Mouse (Mus musculus) heart, adult 9 months (tissue): ENCODE measurements around the gene Magoh.

Source experiments
- DNase-seq, 2 experiments: peaks; one replicate each; pipeline ENCODE4 v3.0.0; 2022; ENCODE audit warnings: low spot score in 2 of 2

Gene Magoh

DNA sequence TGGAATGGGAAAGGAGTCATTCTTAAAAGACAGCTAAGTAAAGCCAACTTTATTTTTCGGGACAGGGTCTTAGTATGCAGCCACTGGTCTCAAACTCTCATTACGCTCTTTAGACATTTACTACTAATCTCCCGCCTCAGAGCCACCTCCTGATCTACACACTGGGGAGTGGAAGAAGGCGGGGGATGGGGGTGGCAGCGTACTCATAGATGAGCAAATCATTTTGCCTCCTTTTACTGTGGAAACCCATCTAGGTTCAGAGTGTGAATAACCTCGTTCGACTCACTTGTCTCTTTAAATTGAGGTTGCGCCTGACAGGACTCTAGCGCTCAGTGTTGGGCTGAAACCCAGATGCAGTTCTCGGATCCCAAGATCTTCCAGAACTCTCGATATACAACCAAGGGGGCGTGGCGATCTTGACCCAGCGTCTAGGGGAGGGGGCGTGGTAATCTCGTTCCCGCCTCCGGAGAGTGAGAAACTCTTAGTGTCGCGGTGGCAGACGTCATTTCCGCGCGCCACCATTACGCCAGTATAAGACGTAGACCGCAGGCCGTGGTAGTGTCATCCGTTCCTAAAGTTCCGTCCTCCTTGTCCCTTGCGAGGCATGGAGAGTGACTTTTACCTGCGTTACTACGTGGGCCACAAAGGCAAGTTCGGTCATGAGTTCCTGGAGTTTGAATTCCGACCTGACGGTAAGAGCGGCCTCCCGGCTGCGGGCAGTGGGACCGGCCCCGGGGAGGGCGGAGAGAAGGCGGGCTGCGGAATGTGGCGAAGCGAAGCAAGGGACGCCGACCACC lies at the start of gene Magoh:
Gene Magoh (plus strand): TSS at position 502 of the 797 bp plus-strand sequence.
- peak; percentile 94 to 96 for DNase-seq

DNA sequence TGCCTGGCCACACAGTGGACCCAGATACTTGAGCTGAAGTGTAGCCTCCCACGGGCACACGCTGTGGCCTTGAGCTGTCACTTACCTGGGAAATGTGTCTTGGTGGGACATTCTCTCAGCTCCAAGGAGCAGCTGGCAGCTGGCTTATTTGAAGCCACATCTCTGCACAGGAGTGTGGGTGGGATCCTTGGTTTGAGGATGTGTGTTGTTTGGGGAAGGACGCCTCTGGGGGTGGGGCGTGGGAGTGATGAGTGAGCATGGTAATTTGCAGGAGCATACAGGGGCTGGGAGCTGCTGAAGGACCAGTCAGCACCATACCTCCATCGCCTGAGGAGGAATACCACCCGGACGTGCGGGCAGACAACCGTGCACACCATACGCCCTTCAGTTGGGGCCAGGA lies 49.4 kb upstream of the Magoh start:
- no peak for DNase-seq

DNA sequence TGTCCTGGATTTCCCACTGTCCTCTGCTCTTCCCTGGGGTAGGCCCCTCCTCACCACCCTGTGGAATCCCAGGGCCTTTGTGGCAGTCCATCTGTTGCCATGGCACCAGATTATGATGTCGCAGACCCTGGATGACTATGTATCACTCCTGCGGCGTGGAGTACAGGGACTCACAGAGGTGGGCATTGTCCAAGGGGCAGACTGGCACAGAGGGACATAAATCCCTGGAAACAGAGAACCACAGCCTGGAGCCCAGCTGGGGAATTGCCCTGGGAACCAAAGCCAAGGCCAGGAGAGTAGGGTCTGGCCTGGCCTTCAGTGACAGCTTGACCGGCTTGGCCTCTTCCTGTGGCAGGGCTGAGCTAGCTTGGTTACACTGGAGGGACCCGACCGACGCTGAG lies 48.7 kb upstream of the Magoh start:
- no peak for DNase-seq

DNA sequence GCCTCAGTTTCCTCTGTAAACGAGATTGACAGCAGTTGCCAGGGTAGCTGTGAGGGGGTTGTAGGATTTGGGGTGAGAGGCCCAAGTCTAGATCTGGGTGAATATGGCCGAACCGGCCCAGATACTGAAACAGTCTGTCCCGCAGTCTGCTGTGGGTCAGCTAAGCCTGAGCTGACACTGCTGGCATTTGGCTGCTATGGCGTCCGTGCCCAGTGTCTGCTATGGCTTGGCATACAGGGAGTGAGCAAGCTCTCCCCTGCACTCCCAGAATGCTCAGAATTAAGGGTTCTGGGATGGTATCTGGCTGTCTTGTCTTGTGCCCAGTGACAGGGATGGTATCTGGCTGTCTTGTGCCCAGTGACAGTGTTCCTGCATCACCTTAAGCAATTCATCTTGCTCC lies 47.9 kb upstream of the Magoh start:
- no peak for DNase-seq

DNA sequence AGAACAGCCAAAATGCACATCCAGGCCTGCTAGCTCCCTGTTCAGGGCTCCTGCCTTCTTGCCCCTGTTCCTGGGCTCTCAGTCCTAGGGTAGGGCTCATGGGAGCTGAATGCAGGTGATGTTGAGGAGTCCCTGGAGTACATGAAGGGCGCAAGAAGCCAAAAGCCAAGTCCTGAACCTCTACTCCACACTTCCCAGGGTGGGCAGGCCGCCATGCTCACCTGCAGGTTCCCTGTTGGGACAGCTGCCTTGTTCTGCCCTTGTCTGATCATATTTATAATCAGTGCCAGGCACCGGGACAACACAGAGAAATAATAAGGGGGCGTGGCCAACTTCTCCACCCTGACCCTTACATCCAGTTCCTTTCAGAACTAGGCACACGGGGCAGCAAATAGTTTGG lies 46.0 kb upstream of the Magoh start:
- no peak for DNase-seq

DNA sequence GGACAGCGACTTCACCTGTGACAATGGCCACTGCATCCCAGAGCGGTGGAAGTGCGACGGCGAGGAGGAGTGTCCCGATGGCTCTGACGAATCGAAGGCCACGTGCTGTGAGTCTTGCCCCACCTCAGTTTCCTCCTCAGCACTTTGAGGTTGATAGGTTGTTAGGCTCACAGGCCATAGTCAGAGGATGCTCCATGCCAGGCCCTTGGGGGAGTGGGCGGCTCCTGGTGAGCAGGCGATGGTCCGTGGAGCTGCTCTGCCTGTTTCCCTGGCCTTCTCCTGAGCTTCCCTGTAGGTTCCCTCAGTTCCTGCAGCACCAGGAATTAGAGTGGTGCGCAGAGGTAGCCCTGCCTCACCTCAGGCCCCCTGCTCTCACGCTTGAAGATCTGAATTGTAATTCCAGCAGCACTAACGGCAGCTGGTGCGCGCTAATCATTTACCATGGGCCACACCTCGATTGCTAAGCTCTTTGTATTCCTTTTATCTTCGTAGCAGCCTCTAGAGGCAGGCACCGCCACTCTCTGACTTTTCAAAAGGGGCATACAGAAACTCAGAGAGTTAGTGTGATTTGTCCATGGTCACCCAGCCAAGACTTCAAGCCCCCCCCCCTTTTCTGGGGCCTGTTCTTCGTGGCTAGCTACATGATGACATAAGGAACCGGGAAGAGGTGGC lies 44.8 kb upstream of the Magoh start:
- DNase-seq = no peak

DNA sequence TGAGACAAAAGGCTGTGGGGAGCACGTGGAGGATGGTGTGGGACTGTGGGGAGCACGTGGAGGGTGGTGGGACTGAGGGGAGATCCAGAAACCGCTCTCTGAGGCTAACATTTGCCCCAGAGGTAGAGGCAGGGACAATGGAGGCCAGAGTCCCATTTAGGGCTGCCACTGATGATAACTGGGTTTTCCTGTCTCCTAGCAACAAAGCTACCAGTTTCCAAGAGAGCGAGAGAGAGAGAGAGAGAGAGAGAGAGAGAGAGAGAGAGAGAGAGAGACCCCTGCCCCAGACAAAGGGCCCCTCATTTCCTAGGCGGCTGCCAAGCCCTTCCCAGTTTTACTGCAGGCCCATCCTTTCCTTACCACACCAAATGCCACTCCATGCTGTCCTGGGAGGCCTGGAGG lies 44.0 kb upstream of the Magoh start:
- DNase-seq = no peak

DNA sequence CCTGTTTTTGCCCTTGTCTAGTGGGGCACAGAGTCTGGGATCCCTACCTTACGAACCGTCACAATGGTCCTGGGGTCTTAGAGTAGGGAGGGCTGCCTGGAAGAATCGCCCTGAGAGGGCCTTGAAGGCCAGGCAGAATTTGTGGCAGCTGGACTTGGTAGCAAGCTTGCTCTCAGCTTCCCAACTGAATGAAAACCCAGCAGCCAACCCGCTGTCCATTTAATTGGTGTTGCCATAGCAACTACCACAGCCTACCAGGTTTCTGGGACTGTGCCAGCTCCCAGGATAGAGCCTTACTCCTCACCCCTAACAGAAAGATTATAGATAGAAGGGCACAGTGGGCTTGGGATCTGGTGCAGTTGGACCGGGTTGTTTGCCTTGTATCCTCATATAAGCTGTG lies 42.8 kb upstream of the Magoh start:
- no peak for DNase-seq

DNA sequence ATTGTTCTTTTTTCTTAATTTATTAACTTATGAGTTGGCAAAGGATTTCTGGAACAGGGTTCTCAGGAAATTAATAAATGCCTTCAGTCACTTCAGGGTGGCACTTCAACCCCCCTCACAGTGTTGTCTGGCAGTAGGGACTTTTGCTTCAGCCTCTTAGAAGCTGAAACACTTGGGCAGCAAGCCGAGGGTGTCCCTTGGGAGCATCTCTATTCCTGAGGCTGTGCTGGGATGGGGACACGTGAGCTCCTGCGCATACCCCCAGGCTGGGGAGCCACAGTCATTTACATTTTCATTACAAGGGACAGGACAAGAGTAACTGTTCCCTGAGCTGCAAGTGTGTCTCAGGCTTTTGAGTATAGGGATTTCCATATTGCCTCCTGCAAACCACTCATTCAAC lies 41.6 kb upstream of the Magoh start:
- no peak for DNase-seq

DNA sequence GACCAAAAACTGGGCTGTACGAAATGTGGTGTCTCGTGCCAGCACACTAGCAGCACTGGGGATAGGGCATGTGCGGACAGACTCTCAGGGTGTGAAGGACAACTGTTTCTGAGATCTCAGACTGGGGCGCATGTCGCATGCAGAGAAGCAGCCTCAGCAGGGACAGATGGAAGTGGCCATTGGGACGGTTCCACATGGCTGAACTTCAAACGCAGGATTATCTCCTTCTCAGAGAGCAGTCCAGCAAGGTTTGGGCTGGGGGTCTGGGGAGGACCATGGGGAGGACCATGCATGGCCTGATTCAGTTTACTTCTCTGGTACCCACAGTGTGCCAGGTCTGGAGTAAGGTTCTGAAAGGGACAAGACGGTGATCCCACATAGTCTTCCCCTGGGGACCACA lies 35.9 kb upstream of the Magoh start:
- no peak for DNase-seq

DNA sequence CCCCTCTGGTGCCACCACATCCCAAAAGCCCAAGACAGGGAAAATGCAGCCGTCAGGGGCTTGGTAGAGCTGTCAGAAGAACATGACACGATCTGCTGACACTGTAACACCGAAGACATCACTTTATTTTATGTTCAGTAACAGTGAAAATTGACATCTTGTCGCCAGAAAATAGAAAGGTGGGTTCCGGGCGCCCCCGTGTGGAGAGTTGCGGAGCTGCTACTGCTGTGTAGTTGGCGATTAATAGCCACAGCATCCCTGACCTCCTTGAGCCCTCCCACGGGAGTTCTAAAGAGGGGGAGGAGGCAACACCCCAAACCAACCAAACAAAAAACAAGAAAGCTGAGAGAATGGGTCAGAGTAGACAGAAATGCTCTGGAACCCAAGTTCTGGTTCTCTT lies 34.6 kb upstream of the Magoh start:
- DNase-seq = peak in 1 of 2 experiments; percentile 48

DNA sequence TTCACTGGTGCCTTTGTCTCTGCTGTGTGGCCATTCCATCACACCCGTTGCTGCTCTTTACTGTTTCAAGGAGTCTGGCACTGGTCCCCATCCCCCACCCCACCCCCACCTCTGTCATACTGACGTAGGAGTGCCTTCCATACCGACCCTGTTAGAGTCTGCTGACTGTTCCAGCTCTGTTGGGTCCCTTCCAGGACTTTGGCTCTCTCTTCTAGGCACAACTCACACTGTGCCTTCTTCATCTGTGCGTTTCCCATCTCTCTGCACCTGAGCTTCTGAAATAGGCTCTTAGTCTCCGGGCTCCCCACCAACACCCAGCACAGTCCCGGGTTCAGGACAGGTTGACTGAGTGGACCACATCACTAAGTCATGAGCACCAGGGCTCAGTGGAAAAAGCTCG lies 32.8 kb upstream of the Magoh start:
- DNase-seq = no peak

DNA sequence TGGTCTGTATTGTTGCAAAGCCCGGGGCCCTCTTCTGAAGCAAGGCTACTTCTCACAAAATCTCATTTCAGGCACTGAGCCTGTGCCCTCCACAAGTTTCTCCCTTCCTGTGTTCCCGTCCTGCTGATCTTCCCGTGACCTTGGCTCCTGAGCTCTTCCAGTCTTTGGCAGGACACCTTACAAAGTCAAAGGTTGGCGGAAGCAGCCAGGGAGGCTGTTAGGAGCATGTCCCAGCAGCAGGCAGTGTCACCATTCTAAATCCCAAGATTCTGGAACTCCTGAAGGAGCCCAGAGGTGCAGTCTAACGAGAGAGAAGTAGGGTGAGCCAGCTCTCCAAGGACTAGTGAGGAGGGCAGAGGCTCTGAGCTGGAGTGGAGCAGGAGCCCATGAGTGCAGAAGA lies 31.0 kb upstream of the Magoh start:
- DNase-seq = no peak

DNA sequence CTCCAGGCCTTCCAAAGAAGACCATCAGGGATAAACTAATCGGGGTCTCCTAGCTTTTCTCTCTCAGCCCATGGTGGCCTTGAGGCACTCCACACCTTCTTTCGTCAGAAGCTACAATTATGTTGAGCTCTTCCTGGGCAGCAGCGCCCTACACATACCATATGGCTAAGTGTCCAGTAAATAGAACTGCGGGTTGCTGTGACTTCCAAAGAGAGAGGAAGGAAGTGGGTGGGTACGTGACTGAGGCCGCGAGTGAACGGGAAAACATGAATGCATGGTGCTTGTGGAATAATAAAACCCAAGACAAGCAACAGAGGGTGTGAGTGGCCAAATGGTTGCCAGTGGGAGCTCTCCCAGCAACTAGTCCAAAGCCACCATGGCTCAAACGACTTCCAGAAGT lies 29.9 kb upstream of the Magoh start:
- no peak for DNase-seq

DNA sequence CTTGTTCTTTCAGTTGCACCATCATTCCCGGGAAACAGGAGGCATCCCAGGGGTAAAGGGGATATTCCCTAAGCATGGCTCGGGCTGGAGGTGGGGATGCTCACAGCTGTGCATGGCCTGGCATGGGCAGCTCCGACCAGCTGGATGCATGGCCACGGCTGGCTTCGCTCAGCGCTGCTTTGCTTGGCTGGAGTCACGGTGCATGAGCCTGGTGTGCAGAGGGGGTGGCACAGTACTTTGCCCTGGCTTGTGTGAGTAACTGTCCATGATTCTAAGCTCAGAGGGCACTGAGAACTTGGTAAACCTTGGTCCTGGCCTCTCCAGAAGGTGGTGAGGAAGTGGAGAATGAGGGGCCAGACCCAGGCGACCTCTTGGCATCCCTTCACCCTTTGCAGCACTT lies 29.5 kb upstream of the Magoh start:
- DNase-seq = no peak

DNA sequence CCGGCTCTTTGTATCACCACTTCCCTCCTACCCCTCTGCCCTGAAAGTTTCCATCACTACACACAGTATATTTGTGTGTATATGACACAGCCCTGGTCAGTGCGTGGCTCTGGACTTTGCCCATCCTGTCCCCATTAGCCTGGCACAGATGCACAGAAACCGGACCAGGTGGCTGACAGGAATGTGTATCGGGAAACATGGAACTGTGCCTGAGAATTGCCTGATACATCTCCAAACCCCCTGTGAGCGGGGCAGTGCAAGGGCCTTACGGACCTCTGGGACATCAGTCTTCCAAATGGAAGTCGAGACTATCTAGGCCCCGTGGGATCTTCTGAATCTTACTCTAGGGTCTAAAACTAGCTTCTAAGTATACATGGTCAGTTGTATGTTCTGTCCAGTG lies 26.2 kb upstream of the Magoh start:
- no peak for DNase-seq

DNA sequence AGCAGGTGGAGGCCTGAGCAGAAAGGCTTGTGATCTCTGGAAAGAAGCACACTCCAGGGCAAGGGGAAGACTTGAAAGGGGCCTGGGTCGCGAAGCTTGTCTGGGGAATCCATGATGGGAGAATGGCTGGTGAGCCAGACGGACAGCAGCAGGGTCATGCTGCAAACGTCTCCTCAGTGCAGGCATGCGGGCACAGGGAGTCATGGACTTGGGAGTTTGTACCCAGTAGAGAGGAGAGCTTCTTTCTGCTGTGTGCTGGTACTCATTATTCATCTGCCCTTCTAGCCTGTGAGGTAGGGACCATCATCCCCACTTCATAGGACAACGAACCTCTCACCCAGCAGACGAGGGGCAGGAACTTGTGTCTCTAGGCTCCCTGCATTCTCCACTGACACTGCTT lies 25.7 kb upstream of the Magoh start:
- no peak for DNase-seq

DNA sequence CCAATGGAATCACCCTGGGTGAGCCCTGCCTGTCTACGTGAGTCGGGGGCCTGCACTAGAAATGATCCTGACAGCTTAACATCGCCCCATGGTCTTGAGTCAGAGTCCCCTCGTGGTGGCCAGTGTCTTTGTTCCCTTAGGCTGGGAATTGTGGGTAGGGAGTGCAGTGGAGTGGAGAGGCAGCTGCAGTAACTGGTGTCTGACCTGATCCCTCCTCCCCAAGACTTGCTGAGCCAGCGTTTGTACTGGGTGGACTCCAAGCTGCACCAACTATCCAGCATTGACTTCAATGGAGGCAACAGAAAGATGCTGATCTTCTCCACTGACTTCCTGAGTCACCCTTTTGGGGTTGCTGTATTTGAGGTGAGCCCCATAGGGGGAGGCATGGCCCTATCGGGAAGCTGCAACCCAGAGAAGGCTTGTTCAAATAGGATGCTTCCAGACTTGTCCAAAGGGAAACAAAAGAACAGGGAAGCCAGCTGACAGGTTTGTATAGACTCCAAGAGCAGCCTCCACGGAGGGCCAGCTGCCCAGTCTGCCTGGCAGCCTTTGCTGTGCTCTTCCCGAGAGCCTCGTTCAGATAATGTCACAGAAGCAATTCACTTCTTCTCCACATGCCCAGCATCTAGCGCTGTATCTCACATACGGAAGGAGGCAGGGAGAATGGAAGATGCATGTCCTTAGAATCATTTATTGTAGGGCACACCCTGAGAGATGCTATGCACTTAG lies 22.4 kb upstream of the Magoh start:
- no peak for DNase-seq

DNA sequence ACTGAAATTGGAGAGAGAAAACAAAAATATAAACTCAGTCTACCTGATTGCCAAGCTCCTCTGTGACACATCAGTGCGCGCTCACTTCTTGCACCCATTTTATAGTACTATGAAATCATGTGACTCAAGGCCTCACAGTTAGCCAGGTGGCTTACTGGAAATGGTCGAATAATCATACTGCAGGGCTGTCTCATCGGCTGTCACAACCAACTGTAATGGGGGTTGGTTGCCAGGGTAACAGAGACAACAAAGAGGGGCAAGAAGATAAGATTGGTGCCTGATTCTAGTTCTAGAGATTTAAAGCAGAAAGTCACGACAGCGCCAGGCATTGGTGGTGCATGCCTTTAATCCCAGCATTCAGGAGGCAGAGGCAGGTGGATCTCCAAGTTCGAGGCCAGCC lies 20.6 kb upstream of the Magoh start:
- DNase-seq = no peak

DNA sequence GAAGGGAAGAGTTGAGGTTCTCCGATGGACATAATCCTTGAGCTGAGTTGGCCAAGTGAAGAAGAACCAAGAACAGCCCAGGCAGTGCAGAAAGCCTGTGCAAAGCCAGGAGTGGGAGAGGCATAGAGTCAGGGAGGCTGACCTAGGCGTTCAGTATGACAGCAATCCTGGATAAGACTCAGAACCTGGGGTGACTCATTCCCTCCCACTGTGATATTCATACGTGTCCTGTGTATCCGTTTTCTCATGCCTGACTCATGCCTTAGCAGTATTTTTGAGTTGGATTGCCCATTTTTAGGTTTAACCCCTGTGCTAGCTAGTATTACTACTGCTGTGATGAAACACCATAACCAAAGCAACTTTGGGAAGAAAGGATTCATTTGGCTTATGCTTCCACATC lies 14.7 kb upstream of the Magoh start:
- no peak for DNase-seq

DNA sequence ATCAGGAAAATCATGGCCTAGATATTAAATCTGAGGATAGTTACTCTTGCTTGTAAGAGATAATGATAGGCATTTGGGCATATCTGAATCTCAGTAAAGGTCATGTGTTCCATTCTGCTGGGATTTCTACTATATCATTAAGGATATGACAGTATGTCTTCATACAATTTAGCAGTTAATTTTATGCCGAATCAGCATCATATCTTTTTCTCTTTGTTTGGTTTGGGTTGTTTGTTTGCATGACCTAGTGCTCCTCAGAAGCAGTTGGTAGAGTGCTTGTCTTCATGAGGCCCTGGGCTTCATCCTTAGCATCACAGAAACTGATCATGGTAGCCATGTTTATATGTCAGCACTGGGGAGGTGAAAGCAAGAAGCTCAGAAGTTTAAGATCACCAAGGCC lies 2.1 kb downstream of the Magoh start:
- no peak for DNase-seq

DNA sequence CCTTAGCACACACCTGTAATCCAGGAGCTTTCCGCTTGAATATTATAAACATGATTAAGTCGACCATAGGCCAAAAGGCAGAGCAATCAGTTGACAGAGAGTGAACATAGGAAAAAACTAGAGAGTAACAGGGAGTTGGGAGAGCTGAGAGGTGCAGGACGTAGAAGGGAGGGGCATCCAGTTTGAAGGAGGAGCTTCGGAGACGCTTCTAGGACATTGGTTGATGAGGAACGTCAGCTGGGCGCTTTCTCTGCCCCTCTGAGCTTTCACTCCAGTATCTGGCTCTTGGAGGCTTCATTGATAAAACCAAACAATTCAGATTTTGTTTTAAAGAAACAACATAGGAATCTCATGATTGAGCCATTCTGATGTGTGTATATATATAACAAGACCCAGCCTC lies 6.8 kb downstream of the Magoh start:
- DNase-seq = no peak

DNA sequence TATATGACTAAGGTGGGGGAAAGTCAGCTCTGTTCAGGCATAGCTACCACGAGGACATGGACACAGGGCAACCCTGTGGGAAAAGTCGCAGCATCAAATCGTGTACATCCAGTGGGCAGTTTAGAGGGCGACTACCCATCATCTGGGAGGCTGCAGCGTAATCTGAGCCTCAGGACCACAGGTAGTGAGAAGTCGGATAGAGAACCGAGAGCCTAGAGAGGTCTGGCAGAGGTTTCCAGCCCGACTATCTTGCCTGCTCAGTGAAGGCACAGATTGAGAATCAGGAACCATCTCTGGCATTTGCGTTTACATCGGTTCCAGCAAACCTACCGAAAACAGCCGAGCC lies 9.8 kb downstream of the Magoh start:
- no peak for DNase-seq
